8 mouse cellular contexts compared by ENCODE assay signal in genomic region chr2:116067065-116067497, GRCm38 (mm10). TPM values are rescaled to one million over a fixed set of nuclear protein-coding genes. Genes with fewer than 3 reads are reported as not detected.
DNase-seq lines count a peak whose midpoint lies in the region; ATAC-seq lines count a peak whose summit lies in the region.

No protein-coding gene starts in this region.

- H3K4me3 ChIP-seq in forebrain, embryonic 15.5 days, result peak overlapping the region; percentile 79

- peak overlapping the region; percentile 78 for H3K4me2 ChIP-seq in forebrain, embryonic 15.5 days (replicated peaks)

- H3K27me3 ChIP-seq in forebrain, embryonic 15.5 days, result no peaks in the 10 kb centered on the region

- H3K4me1 ChIP-seq in forebrain, embryonic 15.5 days, result peaks cover 12% of the 10 kb centered on the region

- H3K27ac ChIP-seq in forebrain, embryonic 15.5 days (replicated peaks), result peak overlapping the region; percentile 99

- DNase-seq in CD4-positive, CD25-positive, alpha-beta regulatory T cell, adult 2 months (ENCODE audit: low read depth, low spot score), result peak; percentile 60
- DNase-seq in adrenal gland, adult 2 months, result peak; percentile 96
- peak; percentile 61 to 75 for DNase-seq in layer of hippocampus, postnatal 10 days (ENCODE audit: low spot score in 2 of 2)
- peak; percentile 85 for DNase-seq in lung, postnatal 14 days
- DNase-seq in retina, embryonic 14.5 days (ENCODE audit: low spot score), result peak; percentile 82

- H3K9me3 ChIP-seq in forebrain, embryonic 15.5 days, result no peaks in the 10 kb centered on the region

- no peaks in the 10 kb centered on the region for H3K36me3 ChIP-seq in forebrain, embryonic 15.5 days

- ATAC-seq in forebrain, embryonic 15.5 days (replicated peaks), result peak; percentile 60
- ATAC-seq in hematopoietic stem cell, adult 5-6 weeks (replicated peaks in 1 of 2; ENCODE audit: insufficient read depth in 1 of 2, low FRiP score in 2 of 2, low TSS enrichment in 1 of 2, low read depth in 1 of 2, poor library complexity in 2 of 2, severe bottlenecking in 2 of 2), result peak; percentile 28 to 58; a peak in 3 of 4 replicates
- no peak for ATAC-seq in erythroid progenitor cell, adult 5-6 weeks (replicated peaks; ENCODE audit: low FRiP score, poor library complexity, severe bottlenecking)

- peak overlapping the region; percentile 81 for H3K9ac ChIP-seq in forebrain, embryonic 15.5 days (replicated peaks)

- under 1% methylated on average over 27 of the region's 27 CpGs for WGBS in forebrain, embryonic 15.5 days

RNA-seq across cellular contexts. Expression of gene Meis2, which starts 1.4 kb away (rescaled TPM):
- total RNA-seq in adrenal gland, adult 2 months (2021), result 100 to 1,000 TPM; 211 to 303 TPM
- 85.4 and 124 TPM in 2 replicates for polyA plus RNA-seq in adrenal gland, adult 2 months (2012; rRNA removed)
- 155 and 167 TPM in 2 replicates for polyA plus RNA-seq in forebrain, embryonic 15.5 days (2015; fragmentation: Nextera tagmentation; extraction: Ambion mirVana)
- 0.13 and 0.25 TPM in 2 replicates for total RNA-seq in hematopoietic stem cell, adult 5-6 weeks (2017)
- total RNA-seq in layer of hippocampus, postnatal 10 days (2021), result 10 to 100 TPM; 49.6 to 50.6 TPM
- not detected in 2 replicates for total RNA-seq in erythroid progenitor cell, adult 5-6 weeks (2015; ENCODE audit: low replicate concordance)
- total RNA-seq in erythroid progenitor cell, adult 5-6 weeks (2017; ENCODE audit: low replicate concordance), result not detected in 2 replicates

Comparison
In these comparisons a context has a peak if more than half of its experiments do, and no peak if none do; other contexts are left out.
1. RNA of gene Meis2, which starts 1.4 kb away (total RNA-seq): 211 to 303 TPM in adrenal gland, adult 2 months and 49.6 to 50.6 TPM in layer of hippocampus, postnatal 10 days; 0.13 to 0.25 TPM in hematopoietic stem cell, adult 5-6 weeks and not detected in erythroid progenitor cell, adult 5-6 weeks; every median in the first group is over 10 times any median in the second.
2. Peak in every context shown above with its lines, with median percentiles within 50 percentile points of each other: DNase-seq.